Mouse (Mus musculus) intestine, embryonic 15.5 days (tissue): ENCODE results near the gene Tex33. TPM values are rescaled to one million over a fixed set of nuclear protein-coding genes. Genes with fewer than 3 reads are reported as not detected.
A peak's percentile ranks its signal among the peaks of the same experiment; 100 is the strongest.

Experiments
- ATAC-seq: fragments of 200-750 bp; cut with Nextera tagmentation; 2 replicates; pipeline ENCODE4 v1.8.0; 2017; ENCODE audit warnings: moderate TSS enrichment, moderate library complexity
- H3K27ac ChIP-seq: fragments of 300-500 bp; sonication (generic); 2 replicates; pipeline ENCODE4 v1.5.1; 2015; ENCODE audit warnings: mild to moderate bottlenecking, inconsistent platforms
- H3K27me3 ChIP-seq: fragments of 300-500 bp; sonication (generic); replicated peaks from 2 replicates; pipeline ENCODE4 v1.6.1; 2015; ENCODE audit warnings: inconsistent platforms
- H3K36me3 ChIP-seq: fragments of 300-500 bp; sonication (generic); 2 replicates; pipeline ENCODE4 v1.6.1; 2015; ENCODE audit warnings: inconsistent platforms
- H3K4me1 ChIP-seq: fragments of 300-500 bp; sonication (generic); replicated peaks from 2 replicates; pipeline ENCODE4 v1.6.1; 2015; ENCODE audit warnings: inconsistent platforms
- H3K4me2 ChIP-seq: fragments of 300-500 bp; sonication (generic); replicated peaks from 2 replicates; pipeline ENCODE4 v1.6.1; 2015; ENCODE audit warnings: mild to moderate bottlenecking, inconsistent platforms
- H3K4me3 ChIP-seq: fragments of 300-500 bp; sonication (generic); replicated peaks from 2 replicates; pipeline ENCODE4 v1.5.1; 2015; ENCODE audit warnings: inconsistent platforms
- H3K9ac ChIP-seq: fragments of 300-500 bp; sonication (generic); 2 replicates; pipeline ENCODE4 v1.6.1; 2015; ENCODE audit warnings: inconsistent platforms
- H3K9me3 ChIP-seq: fragments of 300-500 bp; sonication (generic); 2 replicates; pipeline ENCODE4 v1.6.1; 2016; ENCODE audit warnings: inconsistent platforms
- WGBS: fragments of 180-500 bp; shearing (Covaris S2); methylation state at CpG from one replicate; pipeline ENCODE4 v1.1.7; 2015; 5-methylcytosine and 5-hydroxymethylcytosine counted together
- polyA plus RNA-seq: library from polyadenylated mRNA; unstranded; fragments of >200 nt; fragmentation: Nextera tagmentation; extraction: Ambion mirVana; gene quantifications from 2 replicates; pipeline ENCODE4 v1.2.1, GENCODE M21; 2015

The Tex33 gene
- polyA plus RNA-seq, result not detected in 2 replicates

GRCm38 (mm10) chr15:78395478-78395962, at the start of gene Tex33:
Gene Tex33 (minus strand): TSS chr15:78395912.
- Histone ChIP-seq H3K27ac (no peak within 1 kb of the TSS), H3K4me3 (no peak within 1 kb of the TSS)
- ATAC-seq, result no peak

GRCm38 (mm10) chr15:78443857-78444256, 48.1 kb upstream of the Tex33 start:
- no peak overlapping the region for H3K4me3 ChIP-seq
- no peak overlapping the region for H3K9ac ChIP-seq
- no peaks in the 10 kb centered on the region for H3K36me3 ChIP-seq
- H3K27me3 ChIP-seq, result peaks cover 5% of the 10 kb centered on the region
- no peak overlapping the region for H3K4me2 ChIP-seq
- 58% methylated on average over 6 of the region's 6 CpGs for WGBS
- no peak overlapping the region for H3K27ac ChIP-seq
- no peak for ATAC-seq
- no peaks in the 10 kb centered on the region for H3K9me3 ChIP-seq
- peaks cover 8% of the 10 kb centered on the region; the same call in 1 of the 2 replicates for H3K4me1 ChIP-seq

More at GRCm38 (mm10) chr15:78395478-78395962, at the start of gene Tex33:
- peaks cover 24% of the 10 kb centered on the region for H3K27me3 ChIP-seq
- no peak within 1 kb of the TSS for H3K4me2 ChIP-seq
- H3K36me3 ChIP-seq, result no peaks in the 10 kb centered on the region
- H3K9me3 ChIP-seq, result no peaks in the 10 kb centered on the region
- H3K4me1 ChIP-seq, result no peaks in the 10 kb centered on the region
- H3K9ac ChIP-seq, result no peak within 1 kb of the TSS
- WGBS, result 74% methylated on average over 8 of the region's 8 CpGs

DNA sequence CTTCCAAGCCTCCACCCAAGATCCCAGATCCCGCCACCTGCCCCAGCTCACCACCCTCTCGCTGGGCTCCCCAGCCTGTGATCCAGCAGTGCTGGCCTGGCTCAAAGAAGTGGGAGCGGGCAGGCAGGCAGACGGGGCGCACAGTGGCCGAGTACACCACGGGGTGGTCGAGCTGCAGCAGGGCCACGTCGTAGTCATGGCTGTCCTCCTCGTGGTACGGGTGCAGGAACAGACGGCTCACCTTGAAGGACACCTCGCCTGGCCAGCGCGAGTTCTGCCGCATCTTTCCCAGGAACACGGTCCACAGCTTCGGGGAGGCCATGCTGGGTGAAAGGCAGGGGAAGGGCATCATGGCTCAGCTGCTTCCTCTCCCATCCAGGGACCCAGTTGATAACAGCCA, 46.5 kb upstream of the Tex33 start:
- no peak overlapping the region for H3K4me2 ChIP-seq
- H3K36me3 ChIP-seq, result no peaks in the 10 kb centered on the region
- H3K9me3 ChIP-seq, result no peaks in the 10 kb centered on the region
- 87% methylated on average over 19 of the region's 19 CpGs for WGBS
- ATAC-seq, result no peak
- H3K27ac ChIP-seq, result no peak overlapping the region
- H3K4me1 ChIP-seq, result peaks cover 18% of the 10 kb centered on the region
- peaks cover 14% of the 10 kb centered on the region for H3K27me3 ChIP-seq
- no peak overlapping the region for H3K4me3 ChIP-seq
- no peak overlapping the region for H3K9ac ChIP-seq

GRCm38 (mm10) chr15:78438973-78439372, 43.3 kb upstream of the Tex33 start:
- Histone ChIP-seq H3K4me3 (no peak overlapping the region), H3K27ac (no peak overlapping the region), H3K9me3 (no peaks in the 10 kb centered on the region), H3K4me1 (peaks cover 30% of the 10 kb centered on the region), H3K4me2 (no peak overlapping the region), H3K9ac (no peak overlapping the region), H3K27me3 (peaks cover 30% of the 10 kb centered on the region; the same call in 1 of the 2 replicates), H3K36me3 (no peaks in the 10 kb centered on the region)
- 64% methylated on average over 9 of the region's 9 CpGs for WGBS
- ATAC-seq, result no peak

DNA sequence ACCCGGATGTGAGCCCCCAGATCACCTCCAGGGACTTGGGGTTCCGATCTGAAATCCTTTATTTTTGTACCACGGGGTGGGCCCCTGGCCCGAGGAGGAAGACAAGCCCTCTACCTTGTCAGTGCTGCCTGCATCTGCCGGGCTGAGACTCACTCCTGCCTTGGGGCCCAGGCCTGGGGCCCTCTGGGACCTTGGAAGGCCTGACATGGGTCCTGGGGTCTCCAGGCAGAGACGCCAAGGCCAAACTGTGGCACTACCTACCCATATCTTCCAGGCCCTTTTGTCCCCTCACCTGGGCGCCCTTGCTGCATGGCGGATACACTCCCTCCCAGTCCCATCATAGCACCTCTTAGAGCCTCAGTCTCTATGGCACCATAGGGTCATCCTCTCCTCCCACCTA, 42.8 kb upstream of the Tex33 start:
- H3K4me2 ChIP-seq, result no peak overlapping the region
- H3K27me3 ChIP-seq, result peaks cover 30% of the 10 kb centered on the region; the same call in 1 of the 2 replicates
- H3K9me3 ChIP-seq, result no peaks in the 10 kb centered on the region
- 58% methylated on average over 8 of the region's 8 CpGs for WGBS
- no peak overlapping the region for H3K4me3 ChIP-seq
- no peak overlapping the region for H3K9ac ChIP-seq
- peaks cover 30% of the 10 kb centered on the region for H3K4me1 ChIP-seq
- ATAC-seq, result no peak
- no peaks in the 10 kb centered on the region; the same call in 1 of the 2 replicates for H3K36me3 ChIP-seq
- no peak overlapping the region for H3K27ac ChIP-seq

DNA sequence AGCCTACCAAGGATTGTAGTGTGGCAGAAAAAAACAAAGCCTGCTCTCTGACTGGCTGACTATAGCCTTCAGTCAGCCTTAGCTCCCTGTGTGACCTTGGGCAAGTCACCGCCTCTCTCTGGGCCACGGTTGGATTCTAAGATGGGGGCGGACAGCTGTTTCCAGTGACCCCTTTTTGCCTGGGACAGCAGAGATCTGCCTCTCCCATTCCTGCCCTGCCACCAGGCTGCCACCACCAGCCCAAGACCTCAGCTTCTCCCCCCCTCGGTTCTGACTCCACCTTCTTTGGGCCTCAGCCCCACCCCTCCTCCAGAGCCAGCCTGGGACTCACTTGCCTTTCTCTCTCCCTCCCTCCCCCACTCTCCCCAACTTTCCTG, 42.3 kb upstream of the Tex33 start:
- H3K4me2 ChIP-seq, result 0 out of 2 replicates have a peak overlapping the region, but pooled peaks have one; percentile 74
- H3K27me3 ChIP-seq, result peaks cover 30% of the 10 kb centered on the region; the same call in 1 of the 2 replicates
- H3K36me3 ChIP-seq, result no peaks in the 10 kb centered on the region; the same call in 1 of the 2 replicates
- H3K9ac ChIP-seq, result no peak overlapping the region
- H3K4me3 ChIP-seq, result no peak overlapping the region
- 0 out of 2 replicates have a peak, but pooled peaks have one; percentile 1 for ATAC-seq
- H3K27ac ChIP-seq, result 0 out of 2 replicates have a peak overlapping the region, but pooled peaks have one; percentile 81
- H3K9me3 ChIP-seq, result no peaks in the 10 kb centered on the region
- peaks cover 30% of the 10 kb centered on the region for H3K4me1 ChIP-seq
- WGBS, result 46% methylated on average over 4 of the region's 4 CpGs

DNA sequence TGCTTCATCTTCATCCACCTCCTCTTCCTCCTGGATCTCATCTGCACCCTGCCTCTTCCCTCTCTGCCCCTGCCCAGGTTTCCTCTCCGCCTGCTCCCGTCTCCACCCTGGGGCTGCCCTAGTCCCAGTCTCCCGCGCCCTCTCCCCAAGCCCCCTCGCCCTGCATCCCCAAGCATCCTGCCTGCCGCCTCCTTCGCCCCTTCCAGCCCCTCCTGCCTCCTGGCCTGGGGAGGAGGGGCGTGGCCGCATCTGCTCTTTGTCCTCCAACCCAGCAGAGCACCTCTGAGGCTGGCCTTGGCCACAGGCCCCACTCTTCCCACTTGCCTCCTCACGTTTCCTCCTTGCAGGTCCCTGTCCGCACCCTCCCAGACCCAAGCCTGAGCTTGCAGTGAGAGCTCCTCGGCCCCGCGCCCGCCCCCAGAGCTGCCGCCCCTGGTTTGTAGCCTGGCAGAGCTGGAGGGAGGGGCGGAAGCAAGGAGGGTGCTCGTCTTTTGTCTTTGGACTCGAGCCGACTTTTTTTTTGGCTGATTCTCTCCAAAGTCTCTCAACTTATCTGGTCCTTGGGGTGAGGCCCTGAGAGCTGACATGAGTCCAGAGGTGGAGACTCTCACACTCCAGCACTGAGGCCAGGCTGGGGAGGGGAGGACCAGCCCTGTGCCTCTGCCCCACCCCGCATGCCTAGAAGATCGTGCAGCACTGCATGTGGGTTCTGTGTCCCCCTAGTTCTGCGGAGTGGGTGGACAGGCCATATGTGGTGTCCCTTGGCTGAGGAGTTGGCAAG, 41.7 kb upstream of the Tex33 start:
- WGBS, result 17% methylated on average over 23 of the region's 23 CpGs
- Histone ChIP-seq H3K27ac (peak overlapping the region; percentile 81), H3K4me2 (peak overlapping the region; percentile 74), H3K4me1 (peaks cover 30% of the 10 kb centered on the region), H3K9ac (peak overlapping the region; percentile 36), H3K4me3 (peak overlapping the region; percentile 27), H3K36me3 (no peaks in the 10 kb centered on the region; the same call in 1 of the 2 replicates), H3K9me3 (no peaks in the 10 kb centered on the region), H3K27me3 (peaks cover 27% of the 10 kb centered on the region; the same call in 1 of the 2 replicates)
- peak; percentile 52 for ATAC-seq

DNA sequence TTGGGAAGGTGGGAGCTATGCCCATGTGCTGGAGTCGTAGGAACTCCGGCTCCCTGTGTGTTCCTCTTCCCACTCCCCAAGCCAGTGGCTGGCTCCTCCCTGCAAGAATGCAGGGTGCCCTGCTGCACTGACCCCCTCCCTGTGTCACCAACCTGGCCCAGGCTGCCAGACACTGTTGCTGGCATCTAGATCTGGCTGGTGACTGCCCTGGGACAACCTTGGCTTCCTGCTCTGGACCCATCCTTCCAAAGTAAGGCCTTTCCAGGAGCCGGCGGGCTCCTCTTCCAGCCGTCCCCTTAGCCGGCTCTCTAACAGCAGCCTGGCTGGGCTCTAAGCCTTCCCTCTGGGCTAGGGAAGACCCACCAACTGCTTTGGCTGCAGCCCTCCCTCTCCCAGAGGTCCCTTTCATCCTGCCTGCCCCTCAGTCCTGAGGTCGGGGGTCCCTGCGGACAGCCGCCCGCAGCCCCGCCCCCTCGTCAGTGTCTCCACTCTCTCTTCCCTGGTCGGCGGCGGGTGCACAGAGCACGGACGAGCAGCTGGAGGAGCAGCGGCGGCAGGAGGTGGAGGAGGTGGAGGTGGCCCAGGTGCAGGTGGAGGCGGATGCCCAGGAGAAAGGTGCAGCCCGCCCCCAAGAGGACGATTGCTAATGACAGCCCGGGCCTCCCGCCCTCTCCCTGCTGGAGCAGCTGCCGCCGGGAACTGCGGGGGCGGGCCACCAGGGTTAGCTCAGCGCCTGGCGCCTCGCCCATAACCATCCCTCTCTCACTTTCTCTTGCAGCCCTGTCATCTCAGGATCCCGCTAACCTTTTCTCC, 40.9 kb upstream of the Tex33 start:
- Histone ChIP-seq H3K9me3 (no peaks in the 10 kb centered on the region), H3K4me1 (peaks cover 33% of the 10 kb centered on the region), H3K36me3 (no peaks in the 10 kb centered on the region; the same call in 1 of the 2 replicates), H3K9ac (peak overlapping the region; percentile 40), H3K27me3 (peaks cover 27% of the 10 kb centered on the region; the same call in 1 of the 2 replicates), H3K4me2 (peak overlapping the region; percentile 74), H3K27ac (peak overlapping the region; percentile 81), H3K4me3 (peak overlapping the region; percentile 27)
- WGBS, result 10% methylated on average over 28 of the region's 32 CpGs
- peak; percentile 83 for ATAC-seq

DNA sequence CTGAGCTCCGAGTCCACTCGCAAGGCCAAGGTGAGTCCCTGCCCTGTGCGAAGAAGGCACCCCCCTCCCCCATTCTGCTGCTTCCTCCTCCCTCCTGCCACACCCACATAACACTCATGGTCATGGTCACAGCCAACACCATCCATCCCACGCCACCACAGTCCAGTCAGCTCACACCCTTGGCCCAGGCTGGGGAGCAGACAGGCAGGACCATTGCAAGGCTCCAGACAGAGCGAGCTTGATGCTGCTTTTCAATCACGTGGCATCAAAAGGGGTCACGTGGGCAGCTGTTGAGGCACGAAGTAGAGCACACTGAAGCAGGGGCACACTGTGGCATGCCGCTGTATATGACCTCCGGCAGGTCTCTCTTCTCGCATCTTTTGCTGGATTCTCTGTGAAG, 40.0 kb upstream of the Tex33 start:
- H3K27ac ChIP-seq, result no peak overlapping the region
- ATAC-seq, result no peak
- H3K4me1 ChIP-seq, result peaks cover 34% of the 10 kb centered on the region

GRCm38 (mm10) chr15:78434896-78435520, 39.3 kb upstream of the Tex33 start:
- Histone ChIP-seq H3K4me1 (peaks cover 34% of the 10 kb centered on the region), H3K36me3 (no peaks in the 10 kb centered on the region; the same call in 1 of the 2 replicates), H3K9ac (no peak overlapping the region), H3K27ac (no peak overlapping the region), H3K4me3 (no peak overlapping the region), H3K4me2 (no peak overlapping the region), H3K9me3 (no peaks in the 10 kb centered on the region), H3K27me3 (peaks cover 26% of the 10 kb centered on the region; the same call in 1 of the 2 replicates)
- ATAC-seq, result no peak
- WGBS, result 37% methylated on average over 6 of the region's 6 CpGs

More for the DNA sequence above, 40.0 kb upstream of the Tex33 start:
- Histone ChIP-seq H3K9ac (no peak overlapping the region), H3K4me2 (no peak overlapping the region), H3K9me3 (no peaks in the 10 kb centered on the region), H3K4me3 (no peak overlapping the region), H3K36me3 (no peaks in the 10 kb centered on the region; the same call in 1 of the 2 replicates), H3K27me3 (peaks cover 27% of the 10 kb centered on the region; the same call in 1 of the 2 replicates)
- 85% methylated on average over 11 of the region's 11 CpGs for WGBS

- WGBS, result 76% methylated on average over 7 of the region's 7 CpGs
- H3K4me3 ChIP-seq, result no peak overlapping the region
- H3K27ac ChIP-seq, result no peak overlapping the region
- no peak overlapping the region for H3K4me2 ChIP-seq
- no peak for ATAC-seq
- no peak overlapping the region for H3K9ac ChIP-seq
- H3K36me3 ChIP-seq, result no peaks in the 10 kb centered on the region; the same call in 1 of the 2 replicates
- H3K9me3 ChIP-seq, result no peaks in the 10 kb centered on the region
- peaks cover 34% of the 10 kb centered on the region for H3K27me3 ChIP-seq
- H3K4me1 ChIP-seq, result peaks cover 17% of the 10 kb centered on the region
These were observed 35.9 kb upstream of the Tex33 start for GRCm38 (mm10) chr15:78431541-78432121.
